Mouse (Mus musculus) thymus, postnatal 0 days (tissue): ENCODE measurements at regions not wholly inside any gene's neighbourhood (a gene's known extent, or its start where the extent isn't known, plus 50 kb on each side); places are given as distances from the start of the nearest gene placed in this dataset.

Experiments
- DNase-seq: peaks from one replicate; pipeline ENCODE4 v3.0.0-alpha.2; 2015; ENCODE audit warnings: low spot score

GRCm38 (mm10) chr17:88116321-88116720, 51.2 kb upstream of the Fbxo11 start:
- DNase-seq, result no peak

- DNase-seq, result no peak
Observed at GRCm38 (mm10) chr17:88118714-88119113, 53.6 kb upstream of the Fbxo11 start.

DNA sequence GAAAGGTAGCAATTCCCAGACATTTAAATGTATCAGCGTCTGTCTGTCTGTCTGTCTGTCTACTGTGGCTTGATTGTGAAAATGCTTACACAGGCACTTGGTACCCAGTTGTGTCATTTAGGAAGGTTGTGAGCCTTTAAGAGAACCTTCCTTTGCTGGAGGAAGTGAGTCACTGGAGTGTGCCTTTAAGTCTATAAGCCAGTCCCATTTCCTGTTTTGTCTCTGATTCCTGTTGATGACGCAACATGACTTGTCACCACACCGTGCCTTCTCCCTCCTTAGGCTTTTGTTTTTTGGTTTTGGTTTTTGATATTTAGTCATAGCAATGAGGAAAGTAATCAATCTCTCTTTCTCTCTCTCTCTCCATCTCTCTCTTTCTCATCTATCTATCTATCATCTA, 58.6 kb upstream of the Fbxo11 start:
- DNase-seq, result peak; percentile 16

- DNase-seq, result no peak
Observed at GRCm38 (mm10) chr17:88127126-88127525, 62.0 kb upstream of the Fbxo11 start.

DNA sequence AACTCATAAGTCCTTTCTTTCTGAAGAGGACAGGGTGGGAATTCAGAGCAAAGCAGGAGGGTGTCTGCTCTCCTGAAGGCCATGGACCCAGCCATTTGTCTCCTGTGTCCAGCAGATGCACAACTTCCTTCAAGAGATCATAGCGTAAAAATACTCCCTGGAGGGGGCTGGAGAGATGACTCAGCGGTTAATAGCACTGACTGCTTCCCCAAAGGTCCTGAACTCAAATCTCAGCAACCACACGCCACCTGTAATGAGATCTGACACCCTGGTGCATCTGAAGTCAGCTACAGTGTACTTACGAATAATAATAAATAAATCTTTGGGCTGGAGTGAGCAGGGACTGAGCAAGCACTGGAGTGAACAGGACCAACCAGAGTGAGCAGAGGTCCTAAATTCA, 66.2 kb upstream of the Fbxo11 start:
- DNase-seq, result no peak

DNA sequence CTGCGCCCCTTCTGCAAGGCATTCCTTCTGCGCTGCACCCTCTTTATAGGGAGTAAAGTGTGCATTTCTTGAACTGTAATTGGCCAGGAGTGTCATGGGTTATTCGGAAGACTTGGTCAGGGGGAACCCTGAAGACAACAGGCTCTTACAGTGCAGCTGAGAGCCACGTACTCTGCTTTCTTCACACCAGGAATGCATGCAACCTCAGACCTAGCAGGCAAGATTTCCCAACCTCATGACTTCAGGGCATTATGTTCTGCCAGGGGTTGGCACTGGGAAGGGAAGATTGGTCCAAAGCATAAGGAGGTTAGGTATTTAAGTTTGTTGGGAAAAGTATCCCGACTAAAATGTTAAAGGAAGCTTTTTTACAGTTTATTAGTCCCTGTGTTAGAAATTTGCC, 66.9 kb upstream of the Fbxo11 start:
- DNase-seq, result no peak

GRCm38 (mm10) chr17:88132601-88133346, 67.7 kb upstream of the Fbxo11 start:
- DNase-seq, result peak; percentile 38

DNA sequence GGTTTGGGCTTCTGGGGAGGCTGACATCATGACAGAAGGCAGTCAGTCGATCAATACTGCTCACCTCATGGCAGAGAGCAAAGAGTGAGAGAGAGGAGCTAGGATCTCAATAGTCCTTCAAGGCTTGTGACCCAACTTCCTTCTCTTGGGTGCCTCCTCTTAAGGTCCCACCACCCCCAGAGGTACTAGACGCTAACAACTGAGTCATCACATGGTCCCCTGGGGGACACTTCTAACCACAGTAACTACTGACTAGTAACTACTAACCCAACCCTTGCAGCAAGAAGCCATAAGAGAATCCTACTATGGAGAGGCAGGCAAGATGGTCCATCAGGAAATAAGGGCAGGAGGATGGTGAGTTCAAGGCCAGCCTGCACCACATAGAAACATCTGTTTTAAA, 69.5 kb upstream of the Fbxo11 start:
- no peak for DNase-seq

DNA sequence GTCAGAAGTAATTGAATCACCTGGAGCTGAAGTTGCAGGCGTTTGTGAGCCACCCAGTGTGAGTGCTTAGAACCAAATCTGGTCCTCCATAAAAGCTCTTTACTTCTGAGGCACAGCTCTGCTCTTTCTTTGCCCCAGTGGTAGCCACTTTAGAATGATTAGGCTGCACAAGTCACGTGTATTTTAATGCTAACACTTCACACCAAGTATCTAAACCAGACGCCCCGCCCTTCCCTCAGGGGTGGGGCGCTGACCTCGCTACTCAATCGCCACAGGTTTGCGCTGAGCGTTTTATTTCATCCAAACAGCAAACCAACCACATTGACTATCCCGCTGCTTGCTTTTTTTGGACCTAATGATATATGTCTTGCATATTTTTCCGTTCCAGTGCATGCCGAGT, 76.4 kb upstream of the Fbxo11 start:
- DNase-seq, result no peak

DNA sequence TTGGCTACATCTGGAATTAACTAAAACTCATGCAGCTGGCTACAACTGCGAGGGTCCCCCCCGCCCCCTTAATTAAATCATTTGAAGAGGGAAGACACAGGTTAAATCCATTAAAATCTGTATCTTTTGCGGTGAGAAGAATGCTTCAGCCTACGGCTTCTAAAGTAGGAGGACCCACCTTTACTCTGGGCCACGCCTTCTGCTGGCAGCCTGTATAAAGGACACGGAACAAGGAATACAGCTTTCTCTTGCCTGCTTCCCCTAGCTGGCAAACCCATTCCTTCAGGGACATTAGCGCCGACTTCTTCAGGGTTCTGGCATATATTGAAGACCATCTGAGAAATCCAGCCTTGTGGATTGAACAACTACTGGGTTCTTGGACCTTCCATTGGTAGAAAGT, 76.9 kb upstream of the Fbxo11 start:
- DNase-seq, result no peak

DNA sequence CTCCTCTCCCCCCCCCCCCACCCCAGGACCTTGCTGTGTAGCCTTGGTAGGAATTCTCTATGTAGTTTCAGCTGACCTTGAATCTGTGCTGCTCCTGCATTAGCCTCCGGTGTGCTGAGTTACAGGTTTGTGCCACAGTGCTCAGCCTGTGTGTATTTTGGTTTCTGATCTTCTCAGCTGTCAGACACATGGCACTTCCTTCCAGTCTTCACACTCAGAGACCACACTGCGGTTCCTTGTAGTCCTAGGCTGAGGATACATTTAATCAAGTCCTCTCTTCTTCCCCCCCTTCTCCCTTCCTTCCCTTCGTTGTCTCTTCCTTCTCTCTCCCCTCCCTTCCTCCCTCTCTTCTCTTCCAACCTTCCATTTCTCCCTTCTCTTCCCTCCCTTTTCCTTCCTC, 77.7 kb upstream of the Fbxo11 start:
- DNase-seq, result no peak

DNA sequence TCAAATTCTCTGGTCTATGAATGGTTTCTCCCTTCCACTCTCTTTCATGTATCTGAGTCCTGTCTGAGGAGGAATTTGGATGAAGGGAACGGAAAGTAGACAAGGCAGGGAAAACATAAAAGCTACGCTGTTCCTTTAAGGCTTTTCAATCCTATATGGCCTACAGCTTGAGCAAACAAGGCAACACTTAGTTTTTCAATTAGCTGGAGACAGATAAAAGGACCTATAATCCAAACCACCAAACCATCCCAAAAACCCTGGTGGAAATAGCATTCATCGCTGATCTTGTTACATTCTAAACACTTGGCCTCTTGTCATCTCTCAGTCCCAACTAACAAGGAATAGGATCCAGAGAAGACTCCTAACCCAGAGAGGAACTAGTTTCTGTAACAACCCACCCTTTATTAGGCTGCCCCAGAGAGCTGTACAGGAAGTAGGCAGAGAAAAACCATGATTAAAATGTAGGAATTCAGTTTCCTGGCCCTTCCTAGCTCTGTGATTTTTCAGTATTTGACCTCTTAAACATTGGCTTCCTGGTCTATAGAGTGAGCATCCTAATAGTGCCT, 78.4 kb upstream of the Fbxo11 start:
- no peak for DNase-seq

DNA sequence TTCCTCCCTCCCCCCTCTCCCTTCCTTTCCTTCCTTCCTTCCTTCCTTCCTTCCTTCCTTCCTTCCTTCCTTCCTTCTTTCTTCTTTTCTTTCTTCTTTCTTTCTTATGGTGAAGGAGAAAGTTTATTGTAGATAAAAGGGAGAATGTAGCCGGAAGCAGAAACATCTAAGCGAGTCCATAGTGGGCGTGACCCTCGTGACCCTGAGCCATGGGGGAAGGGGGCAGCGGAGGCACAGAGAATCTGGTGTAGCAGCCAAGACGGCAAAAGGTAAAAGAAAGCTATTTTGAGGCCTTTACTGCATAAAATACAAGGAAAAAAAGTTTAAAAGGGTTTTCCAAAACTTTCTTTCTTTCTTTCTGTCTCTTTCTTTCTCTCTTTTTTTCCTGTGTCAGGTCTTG, 93.5 kb upstream of the Fbxo11 start:
- DNase-seq, result no peak

GRCm38 (mm10) chr17:88159212-88159668, 94.1 kb upstream of the Fbxo11 start:
- no peak for DNase-seq

DNA sequence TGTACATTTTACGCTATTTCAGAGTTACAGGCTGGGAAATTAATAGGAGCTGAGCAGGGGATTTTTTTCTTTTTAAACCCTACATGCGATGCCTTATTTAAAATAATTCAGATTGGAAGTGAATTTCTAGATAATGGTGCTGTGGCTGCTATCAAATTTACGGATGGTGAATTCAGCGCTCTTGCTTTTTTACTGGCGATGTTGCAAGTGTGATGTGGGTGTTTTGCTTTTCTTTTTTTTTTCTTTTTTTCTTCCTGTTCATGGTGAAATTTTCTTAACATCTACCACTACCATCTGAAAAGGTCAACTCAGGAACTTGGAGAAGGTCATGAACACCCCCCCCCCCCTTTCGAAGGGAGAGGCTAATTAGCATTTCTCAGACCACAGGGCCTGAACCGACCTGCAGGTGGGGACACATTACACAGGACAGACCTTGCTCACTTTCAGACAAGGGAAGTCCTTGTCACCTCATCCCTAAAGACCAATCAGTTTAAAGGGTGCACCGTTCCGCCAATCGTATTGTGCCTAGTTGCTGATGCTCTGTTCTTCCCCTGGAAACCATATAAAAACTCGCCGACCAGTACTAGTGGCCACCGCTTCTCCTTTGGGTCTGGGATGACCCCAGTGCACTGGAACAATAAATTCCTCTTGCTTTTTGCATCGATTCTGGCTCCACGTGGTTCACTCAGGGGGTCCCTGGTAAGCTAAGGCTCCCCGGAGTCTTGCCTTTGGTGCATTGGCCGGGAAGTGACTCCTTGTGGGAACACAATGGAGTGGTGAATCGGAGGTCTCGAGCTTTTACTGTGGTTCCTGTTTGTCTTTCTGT, 95.0 kb upstream of the Fbxo11 start:
- DNase-seq, result no peak

- DNase-seq, result no peak
Observed at GRCm38 (mm10) chr17:88160677-88161001, 95.5 kb upstream of the Fbxo11 start.

DNA sequence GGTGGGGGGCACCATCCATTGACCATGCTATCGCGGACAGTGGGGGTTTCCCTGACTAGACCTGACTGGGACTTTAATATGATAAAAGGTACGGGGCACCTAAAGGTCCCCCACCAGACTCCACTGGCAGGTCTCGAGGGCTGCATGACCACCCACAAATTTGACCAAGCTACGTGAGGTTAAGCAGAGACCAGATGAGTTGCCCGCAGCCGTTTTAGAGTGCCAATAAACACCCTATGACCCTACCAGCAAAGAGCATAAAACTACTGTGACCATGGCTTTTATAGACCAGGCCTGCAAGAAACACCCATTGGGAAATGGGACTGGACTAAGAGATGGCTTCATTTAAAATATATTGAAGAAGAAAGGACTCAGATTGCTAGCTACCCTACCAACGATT, 96.7 kb upstream of the Fbxo11 start:
- no peak for DNase-seq

DNA sequence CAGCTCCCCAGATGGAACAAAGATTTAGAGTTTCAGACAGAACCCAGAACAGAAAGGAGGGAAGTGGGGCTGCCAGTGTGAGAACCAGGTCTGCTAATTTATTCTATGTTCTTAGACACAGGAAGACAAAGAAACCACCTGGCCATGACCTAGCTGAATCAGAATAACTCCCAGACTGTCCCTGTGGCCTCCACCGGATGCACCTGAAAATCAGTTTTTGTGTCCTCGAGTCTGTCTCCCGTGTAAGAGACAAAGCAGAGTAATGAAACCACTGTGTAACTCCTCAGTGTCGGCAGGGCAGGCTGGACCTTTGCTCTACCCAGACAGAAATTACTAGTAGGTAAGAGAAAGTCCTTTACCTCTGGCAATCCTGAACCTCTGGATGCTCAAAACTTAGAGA, 99.7 kb upstream of the Fbxo11 start:
- peak; percentile 7 for DNase-seq

DNA sequence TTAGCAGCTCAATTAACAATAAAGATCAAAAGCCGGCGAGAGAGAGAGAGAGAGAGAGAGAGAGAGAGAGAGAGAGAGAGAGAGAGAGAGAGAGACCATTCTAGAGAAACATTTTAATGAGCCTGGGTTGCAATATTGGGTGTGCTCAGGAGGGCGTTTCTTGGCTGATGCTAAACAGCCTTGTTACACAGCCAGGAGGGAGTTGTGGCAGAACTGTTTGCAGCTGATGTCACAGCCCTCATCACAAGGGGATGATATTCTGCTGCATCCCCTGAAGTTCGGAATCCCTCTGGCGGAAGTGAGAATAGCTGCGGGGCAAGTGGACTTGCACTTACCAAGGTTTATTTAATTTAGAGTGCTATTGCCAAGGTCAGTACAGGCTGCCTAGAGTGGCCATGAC, 100.7 kb upstream of the Fbxo11 start:
- no peak for DNase-seq

DNA sequence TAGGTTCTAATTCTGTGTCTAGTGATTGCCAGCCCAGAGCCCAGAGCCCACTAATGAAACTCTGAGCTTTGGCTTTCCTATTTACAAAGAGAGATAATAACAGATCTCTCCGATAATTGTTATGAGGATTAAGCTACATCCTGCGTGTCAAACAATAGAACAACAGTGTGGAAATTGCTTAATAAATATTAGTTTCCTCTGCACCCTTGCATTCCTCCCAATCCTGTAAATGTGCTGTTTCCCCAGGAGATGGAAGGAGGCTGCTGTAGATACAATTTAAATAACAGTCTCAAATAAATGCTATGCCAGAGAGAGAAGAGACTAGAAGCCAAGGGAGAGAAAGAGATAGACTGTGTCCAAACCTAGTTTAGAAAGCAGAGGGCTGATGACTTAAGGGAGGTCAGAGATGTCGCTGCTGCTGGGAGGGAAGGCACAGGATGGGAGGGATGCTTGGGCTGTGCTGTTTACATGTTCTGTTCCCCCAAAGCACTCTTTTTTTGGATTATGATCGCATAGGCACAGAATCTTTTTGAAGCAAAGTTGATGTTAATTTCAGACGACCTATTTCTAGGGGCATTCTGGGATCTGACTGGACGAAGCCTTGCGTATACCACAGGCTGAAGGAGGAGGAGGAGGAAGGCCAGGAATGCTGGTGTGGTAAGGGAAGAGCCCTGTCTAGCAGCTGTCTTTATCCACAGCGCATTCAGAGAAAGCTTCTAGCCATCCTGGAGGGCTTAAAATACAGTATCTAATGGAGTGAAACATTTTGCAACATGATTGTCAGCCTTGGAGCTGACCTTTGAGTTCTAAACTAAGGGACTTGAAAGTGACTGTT, 103.4 kb upstream of the Fbxo11 start:
- DNase-seq, result no peak

- no peak for DNase-seq
Observed at GRCm38 (mm10) chr17:88171606-88172005, 106.5 kb upstream of the Fbxo11 start.
